Mouse (Mus musculus) thymus, adult 2 months (tissue): ENCODE results near the gene Olfr1058. TPM values are rescaled to one million over a fixed set of nuclear protein-coding genes. Genes with fewer than 3 reads are reported as not detected.

Source experiments
- DNase-seq: peaks from one replicate; pipeline ENCODE4 v3.0.0; 2021
- H3K27ac ChIP-seq: fragments of 200-500 bp; 2 replicates; pipeline ENCODE4 v1.5.1; 2012; ENCODE audit warnings: low read length, control low read depth; ENCODE audit not compliant: control insufficient read depth, insufficient read depth
- H3K27me3 ChIP-seq: fragments of 200-500 bp; 2 replicates; pipeline ENCODE4 v1.6.1; 2012; ENCODE audit warnings: mild to moderate bottlenecking, low read length, moderate library complexity, mixed read lengths; ENCODE audit not compliant: control insufficient read depth, insufficient read depth
- H3K36me3 ChIP-seq: fragments of 200-500 bp; 2 replicates; pipeline ENCODE4 v1.6.1; 2012; ENCODE audit warnings: mild to moderate bottlenecking, low read length, moderate library complexity; ENCODE audit not compliant: control insufficient read depth, insufficient read depth
- H3K4me1 ChIP-seq: fragments of 200-500 bp; replicated peaks from 2 replicates; pipeline ENCODE4 v1.6.1; 2012; ENCODE audit warnings: low read length; ENCODE audit not compliant: control insufficient read depth, insufficient read depth
- H3K4me3 ChIP-seq: fragments of 200-500 bp; 2 replicates; pipeline ENCODE4 v1.5.1; 2012; ENCODE audit warnings: mild to moderate bottlenecking, low read length, control low read depth, moderate library complexity; ENCODE audit not compliant: control insufficient read depth, insufficient read depth
- CTCF ChIP-seq: fragments of 200-500 bp; IDR thresholded peaks from 2 replicates; pipeline ENCODE4 v1.5.1; 2012; ENCODE audit warnings: mild to moderate bottlenecking, control low read depth, low read length, moderate library complexity, borderline replicate concordance; ENCODE audit not compliant: control insufficient read depth, poor library complexity, insufficient read depth; ENCODE audit errors: extremely low read depth
- POLR2A ChIP-seq: fragments of 200-500 bp; IDR thresholded peaks from 2 replicates; pipeline ENCODE4 v1.6.1; 2012; ENCODE audit warnings: mild to moderate bottlenecking, low read length, control low read depth, moderate library complexity; ENCODE audit not compliant: control insufficient read depth, poor library complexity, insufficient read depth; ENCODE audit errors: extremely low read depth
- WGBS: fragments of 180-500 bp; shearing (Covaris S2); methylation state at CpG from one replicate; pipeline ENCODE4 v1.1.7; 2018; 5-methylcytosine and 5-hydroxymethylcytosine counted together
- polyA plus RNA-seq: library from polyadenylated mRNA; depleted of rRNA; stranded (reverse); fragments of >200 nt; gene quantifications from 2 replicates; pipeline ENCODE4 v1.2.3, GENCODE M21; 2012; rRNA removed

The Olfr1058 gene
- polyA plus RNA-seq, 1 experiment = not detected

DNA sequence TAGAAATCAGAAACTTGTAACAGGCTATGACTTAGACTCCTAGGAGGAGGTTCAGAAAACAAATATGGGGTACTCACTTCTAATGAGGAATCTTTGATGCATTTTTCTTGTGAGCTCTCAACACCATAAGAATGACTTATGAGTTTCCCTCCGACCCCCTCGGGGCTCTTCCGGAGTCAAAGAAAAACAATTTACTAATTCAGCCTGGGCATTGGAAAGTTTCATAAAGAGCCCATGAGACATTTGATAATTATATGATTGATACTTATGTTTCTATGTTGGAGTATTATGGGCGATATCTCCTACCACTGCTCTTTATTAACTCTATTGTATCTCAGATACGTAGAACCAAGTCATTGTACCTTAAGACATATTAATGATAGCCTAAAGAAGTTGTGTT is 38.2 kb downstream of the Olfr1058 start, which contains the start of gene Olfr1055:
Olfr1055 (minus strand) TSS at position 101 of the 400 bp plus-strand sequence.
- H3K4me1 ChIP-seq = no peaks in the 10 kb centered on the region
- H3K36me3 ChIP-seq = no peaks in the 10 kb centered on the region
- no peak for DNase-seq
- H3K27me3 ChIP-seq = no peaks in the 10 kb centered on the region
- no peak within 1 kb of the TSS for H3K27ac ChIP-seq
- TF ChIP-seq POLR2A = no peak
- TF ChIP-seq CTCF = no peak
- 92% methylated on average over 5 of the region's 5 CpGs for WGBS
- H3K4me3 ChIP-seq = no peak within 1 kb of the TSS

DNA sequence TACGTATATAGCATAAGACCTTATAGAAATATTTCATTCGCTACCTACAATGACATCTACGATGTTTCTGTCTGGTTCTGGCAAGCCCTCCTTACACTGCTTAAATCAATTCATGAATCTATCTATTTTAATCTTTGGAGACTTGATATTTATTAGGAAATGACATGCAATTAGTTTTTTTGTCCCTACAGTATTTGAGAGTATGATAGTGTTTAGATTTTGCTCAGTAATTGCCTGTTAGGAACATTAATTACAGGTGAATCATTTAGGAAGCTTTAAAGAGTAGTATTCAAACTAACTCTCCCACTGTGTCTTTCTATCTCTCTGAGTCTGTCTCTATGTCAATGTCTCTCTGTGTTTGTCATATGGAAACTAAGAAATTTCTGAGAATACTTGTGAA is 53.0 kb downstream of the Olfr1058 start, which contains the start of gene Olfr1054:
Olfr1054 (minus strand) TSS at position 101 of the 400 bp plus-strand sequence.
- H3K36me3 ChIP-seq = no peaks in the 10 kb centered on the region
- TF ChIP-seq POLR2A = no peak
- no peak for TF ChIP-seq CTCF
- 93% methylated on average over 3 of the region's 3 CpGs for WGBS

More for the DNA sequence above, 53.0 kb downstream of the Olfr1058 start, which contains the start of gene Olfr1054:
- H3K27me3 ChIP-seq = no peaks in the 10 kb centered on the region
- no peak within 1 kb of the TSS for H3K4me3 ChIP-seq
- H3K4me1 ChIP-seq = no peaks in the 10 kb centered on the region
- H3K27ac ChIP-seq = no peak within 1 kb of the TSS
- no peak for DNase-seq

Other genes with a start within 250 kb of the Olfr1058 start
- gene Olfr1040, start 241.8 kb downstream of the Olfr1058 start, polyA plus RNA-seq = not detected in 2 replicates
- not detected in 2 replicates for gene Olfr1042, start 226.7 kb downstream of the Olfr1058 start, polyA plus RNA-seq
- gene Olfr1043, start 221.0 kb downstream of the Olfr1058 start, polyA plus RNA-seq = not detected in 2 replicates
- gene Olfr1044, start 210.7 kb downstream of the Olfr1058 start, polyA plus RNA-seq = not detected in 2 replicates
- gene Olfr52, start 202.9 kb downstream of the Olfr1058 start, polyA plus RNA-seq = not detected in 2 replicates
- not detected in 2 replicates for gene Olfr1045, start 185.6 kb downstream of the Olfr1058 start, polyA plus RNA-seq
- gene Olfr1046, start 169.2 kb downstream of the Olfr1058 start, polyA plus RNA-seq = not detected in 2 replicates
- gene Olfr1047, start 157.2 kb downstream of the Olfr1058 start, polyA plus RNA-seq = not detected in 2 replicates
- gene Olfr1048, start 148.3 kb downstream of the Olfr1058 start, polyA plus RNA-seq = not detected in 2 replicates
- not detected in 2 replicates for gene Olfr1049, start 130.2 kb downstream of the Olfr1058 start, polyA plus RNA-seq
- not detected in 2 replicates for gene Olfr1051, start 109.5 kb downstream of the Olfr1058 start, polyA plus RNA-seq
- not detected in 2 replicates for gene Olfr1052, start 96.1 kb downstream of the Olfr1058 start, polyA plus RNA-seq
- gene Olfr1053, start 73.3 kb downstream of the Olfr1058 start, polyA plus RNA-seq = not detected in 2 replicates
- not detected in 2 replicates for gene Olfr1054, start 53.1 kb downstream of the Olfr1058 start, polyA plus RNA-seq
- gene Olfr1055, start 38.3 kb downstream of the Olfr1058 start, polyA plus RNA-seq = not detected in 2 replicates
- gene Olfr1056, start 26.1 kb downstream of the Olfr1058 start, polyA plus RNA-seq = not detected in 2 replicates
- not detected in 2 replicates for gene Olfr1057, start 10.2 kb downstream of the Olfr1058 start, polyA plus RNA-seq
- gene Olfr1061, start 25.5 kb upstream of the Olfr1058 start, polyA plus RNA-seq = not detected in 2 replicates
- 0.15 TPM in 1 of 2 replicates, not detected in the other for gene Olfr1062, start 38.2 kb upstream of the Olfr1058 start, polyA plus RNA-seq
- gene Olfr1065, start 62.0 kb upstream of the Olfr1058 start, polyA plus RNA-seq = 0.09 TPM in 1 of 2 replicates, not detected in the other
- gene Olfr1066, start 67.7 kb upstream of the Olfr1058 start, polyA plus RNA-seq = not detected in 2 replicates
- not detected in 2 replicates for gene Olfr228, start 98.8 kb upstream of the Olfr1058 start, polyA plus RNA-seq
- not detected in 2 replicates for gene Olfr1076, start 119.9 kb upstream of the Olfr1058 start, polyA plus RNA-seq
- not detected in 2 replicates for gene Olfr1079, start 153.9 kb upstream of the Olfr1058 start, polyA plus RNA-seq
- gene Olfr1080, start 169.7 kb upstream of the Olfr1058 start, polyA plus RNA-seq = not detected in 2 replicates
- not detected in 2 replicates for gene Olfr1082, start 210.4 kb upstream of the Olfr1058 start, polyA plus RNA-seq